Mouse (Mus musculus): ENCODE data around the gene Ak6. TPM values are rescaled to one million over a fixed set of nuclear protein-coding genes. Genes with fewer than 3 reads are reported as not detected.

Gene Ak6
- polyA plus RNA-seq (2012; rRNA removed) = 45.5 and 46.5 TPM in 2 replicates

DNA sequence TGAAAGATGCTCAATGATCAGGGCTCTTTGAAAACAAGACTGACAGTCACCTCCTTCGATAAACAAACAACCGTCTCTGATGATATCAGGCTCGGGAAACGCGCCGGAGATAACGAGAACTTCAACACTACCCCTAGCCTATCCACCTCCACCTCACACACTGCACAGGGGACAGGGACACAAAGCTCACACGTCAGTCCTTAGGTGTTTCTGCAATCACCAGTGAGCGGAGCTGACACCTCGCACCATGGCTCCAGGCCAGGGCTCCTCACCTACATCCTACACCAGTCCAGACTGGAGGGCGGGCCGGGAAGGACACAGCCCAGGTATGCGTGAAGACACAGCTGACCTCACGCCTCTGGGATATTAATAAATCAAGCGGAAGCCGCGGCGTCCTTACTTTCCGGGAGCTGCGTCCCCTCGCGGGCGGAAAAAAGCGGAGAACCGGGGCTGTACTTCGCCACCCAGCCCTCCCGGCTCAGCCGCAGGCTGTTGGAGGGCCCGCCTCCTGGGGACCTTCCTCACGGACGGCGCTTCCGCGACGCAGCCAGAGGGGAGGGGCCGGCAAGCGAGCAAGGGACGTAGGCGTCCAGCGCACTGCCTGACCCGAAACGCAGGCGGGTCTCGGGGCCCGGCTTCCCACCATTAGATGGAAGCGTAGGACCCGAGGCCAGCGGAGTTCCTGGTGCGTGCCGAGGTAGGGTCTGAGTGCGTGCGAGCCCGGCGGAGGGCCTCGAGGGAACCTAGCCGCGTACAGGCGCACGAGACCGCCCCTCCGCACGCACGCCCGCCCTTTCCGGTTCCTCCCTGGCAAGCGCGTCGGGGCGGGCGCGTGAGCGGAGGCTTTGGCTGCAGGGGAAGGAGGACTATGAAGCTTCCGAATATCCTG is at the start of gene Ak6, which contains the start of gene Rad17:
TSS of gene Ak6 (plus strand) at position 430 of the 889 bp plus-strand sequence.
TSS of gene Rad17 (minus strand) at position 502 of the 889 bp plus-strand sequence.
- DNase-seq (ENCODE audit: low read depth, low spot score) = peak; percentile 44
- WGBS = under 1% methylated on average over 73 of the region's 73 CpGs

DNA sequence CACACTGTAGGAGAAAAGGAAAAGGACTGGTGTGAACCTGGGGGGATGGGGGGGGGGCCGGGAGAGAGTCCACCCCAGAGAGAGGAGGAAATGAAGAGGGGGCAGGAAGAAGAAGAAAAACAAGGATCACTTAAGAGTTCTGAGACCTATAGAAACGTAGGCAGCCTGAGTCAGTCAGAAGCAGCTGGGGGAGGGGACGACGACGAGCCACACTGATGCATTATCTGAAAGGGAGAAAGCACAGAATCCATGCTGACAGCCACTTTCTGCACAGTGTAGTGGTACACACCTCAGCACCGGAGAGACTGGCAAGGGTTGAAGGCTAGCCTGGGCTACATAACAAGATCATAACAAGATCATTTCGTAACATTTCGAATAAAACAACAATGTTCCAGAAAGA is 49.7 kb upstream of the Ak6 start:
- DNase-seq (ENCODE audit: low read depth, low spot score) = no peak
- WGBS = 39% methylated on average over 8 of the region's 8 CpGs

DNA sequence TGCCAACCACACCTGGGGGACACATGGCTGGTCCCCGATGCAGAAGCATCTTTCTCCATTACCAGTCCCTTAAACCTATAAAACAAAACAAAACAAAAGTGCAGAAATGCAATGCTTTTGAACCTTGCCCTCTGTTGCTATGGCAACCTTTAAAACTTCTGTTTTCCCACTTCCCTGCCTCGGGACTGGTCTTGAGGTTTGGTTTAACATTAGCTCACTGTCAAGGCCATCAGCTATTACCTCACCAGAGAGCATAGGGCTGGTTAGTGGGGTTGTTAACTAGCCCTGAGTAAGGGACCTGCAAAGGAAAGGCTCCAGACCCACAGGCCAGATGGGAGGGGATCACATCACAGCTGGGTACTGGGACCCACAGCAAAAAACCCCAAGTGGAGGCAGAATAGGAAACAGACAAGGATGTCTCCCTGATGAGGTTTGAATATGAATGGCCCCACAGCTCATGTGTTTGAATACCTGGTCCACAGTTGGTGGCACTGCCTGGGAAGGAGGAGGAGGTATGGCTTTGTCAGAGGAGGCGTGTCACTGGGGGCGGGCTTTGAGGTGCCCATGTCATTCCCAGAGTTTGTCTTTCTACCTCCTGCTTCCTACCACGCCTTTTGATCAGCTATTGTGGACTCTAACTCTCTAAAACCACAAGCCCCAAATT is 48.4 kb upstream of the Ak6 start:
- no peak for DNase-seq (ENCODE audit: low read depth, low spot score)

DNA sequence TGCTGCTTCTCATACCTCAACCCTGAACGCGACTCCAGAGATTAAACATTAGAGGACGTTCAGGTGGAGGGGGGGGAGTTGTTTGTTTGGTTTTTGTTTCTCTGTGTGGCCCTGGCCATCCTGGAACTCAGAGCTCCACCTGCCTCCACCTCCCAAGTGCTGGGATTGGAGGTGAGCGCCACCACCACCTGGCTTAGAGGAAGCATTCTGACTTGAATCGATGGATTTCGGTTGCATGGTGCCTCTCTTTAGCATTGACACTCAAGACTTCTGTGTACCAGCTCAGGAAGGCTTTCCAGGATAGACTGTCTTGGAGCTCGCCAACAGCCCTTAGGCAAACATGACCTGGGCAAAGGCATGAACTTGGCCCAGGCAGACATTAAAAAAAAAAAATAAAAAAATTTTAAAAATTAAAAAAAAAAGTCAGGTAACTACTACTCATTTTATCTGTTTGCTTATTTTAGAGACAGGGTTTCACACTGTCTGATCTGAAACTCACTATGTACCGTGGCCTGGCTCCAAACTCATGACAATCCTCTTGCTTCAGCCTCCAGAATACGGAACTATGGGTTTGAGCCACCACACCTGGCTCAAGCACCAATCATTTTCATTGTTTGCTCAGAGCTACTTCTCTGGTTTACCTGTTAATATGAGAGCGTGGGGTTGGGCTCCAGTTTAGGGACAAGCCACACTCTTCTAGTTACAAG is 47.6 kb upstream of the Ak6 start:
- 88% methylated on average over 10 of the region's 10 CpGs for WGBS
- DNase-seq (ENCODE audit: low read depth, low spot score) = no peak

More for the DNA sequence above, 48.4 kb upstream of the Ak6 start:
- WGBS = 44% methylated on average over 5 of the region's 5 CpGs

DNA sequence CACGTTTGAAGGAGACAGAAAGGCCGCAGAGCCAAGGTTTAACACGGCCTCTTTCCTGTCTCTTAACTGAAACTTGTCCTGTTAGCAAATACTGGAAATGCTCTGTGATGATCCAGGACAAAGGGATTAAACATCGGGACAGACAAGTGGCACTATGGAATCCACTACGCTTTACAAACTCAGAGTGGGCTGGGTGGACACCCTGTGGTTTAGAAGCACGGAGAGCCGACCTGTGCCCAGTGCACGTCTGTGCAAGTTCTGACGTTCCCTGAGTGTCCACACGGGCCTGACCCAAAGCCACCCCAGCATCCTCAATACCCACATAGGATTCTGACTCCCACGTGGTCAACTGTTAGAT is 47.1 kb upstream of the Ak6 start:
- WGBS = 90% methylated on average over 11 of the region's 11 CpGs
- no peak for DNase-seq (ENCODE audit: low read depth, low spot score)

DNA sequence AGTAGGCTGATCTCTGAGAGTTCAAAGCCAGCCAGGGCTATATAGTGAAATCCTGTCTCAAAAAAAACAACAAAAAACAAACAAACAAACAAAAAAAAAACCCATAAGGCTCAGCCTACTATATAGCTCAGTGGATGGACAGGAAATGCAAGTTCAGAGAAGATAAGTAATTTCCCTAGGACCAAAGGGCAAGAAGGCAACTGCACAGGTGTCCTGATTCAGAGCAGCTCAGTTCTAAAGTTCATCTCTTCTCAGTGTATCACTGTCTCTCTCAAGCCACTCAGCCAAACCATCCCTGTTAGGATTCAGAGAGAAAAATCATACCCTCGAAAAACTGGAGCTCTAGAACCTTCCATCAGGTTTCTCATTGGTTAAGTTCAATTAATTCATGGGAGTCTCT is 44.9 kb upstream of the Ak6 start:
- 21% methylated on average over 1 of the region's 1 CpGs for WGBS
- DNase-seq (ENCODE audit: low read depth, low spot score) = no peak

DNA sequence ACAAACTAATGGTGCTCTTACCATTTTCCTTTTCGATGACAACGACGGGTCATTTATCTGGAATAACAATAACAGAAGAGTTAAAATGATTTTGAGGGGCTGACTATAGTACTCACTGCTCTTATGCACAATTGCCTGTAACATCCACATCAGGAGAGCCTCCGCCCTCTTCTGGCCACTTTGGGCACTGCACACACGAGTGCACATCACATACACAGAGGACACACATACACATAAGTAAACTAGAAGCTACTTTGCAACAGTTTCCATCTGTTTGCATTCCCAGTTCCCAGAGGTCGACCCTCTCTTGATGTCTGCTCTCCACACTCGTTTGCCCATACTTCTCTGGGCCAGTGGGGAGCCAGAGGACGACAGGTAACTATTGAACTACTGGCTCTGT is 43.0 kb upstream of the Ak6 start:
- 93% methylated on average over 8 of the region's 8 CpGs for WGBS

DNA sequence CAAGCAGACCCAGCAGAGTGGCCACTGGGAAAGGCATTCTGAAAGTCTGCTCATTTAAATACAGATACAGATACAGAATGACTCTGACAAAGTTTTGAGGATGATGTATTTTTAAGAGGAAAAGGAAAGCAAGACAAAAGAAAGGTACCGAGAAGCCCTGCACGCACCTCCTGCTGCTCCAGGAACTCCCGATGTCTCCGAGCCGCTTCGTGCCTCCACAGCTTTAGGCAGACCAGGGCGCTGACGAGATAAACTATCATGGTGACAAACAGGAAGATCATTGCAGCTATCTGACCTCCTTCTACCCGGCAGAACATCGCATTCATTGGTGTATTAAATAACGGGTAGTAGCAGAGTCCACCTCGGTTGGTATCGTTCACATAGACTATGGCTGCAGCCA is 39.5 kb upstream of the Ak6 start:
- no peak for DNase-seq (ENCODE audit: low read depth, low spot score)
- WGBS = 91% methylated on average over 13 of the region's 13 CpGs

More for the DNA sequence above, 43.0 kb upstream of the Ak6 start:
- DNase-seq (ENCODE audit: low read depth, low spot score) = no peak

DNA sequence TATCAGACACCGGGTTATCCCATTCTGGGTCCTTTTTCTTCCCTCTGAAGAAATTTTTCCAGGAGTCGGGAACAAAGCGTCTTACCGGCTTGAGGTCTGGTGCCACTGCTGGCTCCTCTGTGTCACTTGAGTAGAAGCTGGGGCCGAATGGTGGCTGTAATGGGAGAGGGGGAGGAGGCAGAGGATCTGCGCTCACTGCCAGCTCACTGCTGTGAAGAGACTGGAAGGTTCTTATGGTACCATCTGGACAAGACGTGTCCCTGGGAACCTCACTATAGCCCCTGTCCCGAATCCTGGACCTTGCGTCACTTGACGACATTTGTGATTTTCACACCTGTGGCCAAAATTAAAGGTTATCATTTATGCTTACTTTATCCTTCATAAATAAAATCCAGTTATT is 38.5 kb upstream of the Ak6 start:
- WGBS = 95% methylated on average over 10 of the region's 10 CpGs

DNA sequence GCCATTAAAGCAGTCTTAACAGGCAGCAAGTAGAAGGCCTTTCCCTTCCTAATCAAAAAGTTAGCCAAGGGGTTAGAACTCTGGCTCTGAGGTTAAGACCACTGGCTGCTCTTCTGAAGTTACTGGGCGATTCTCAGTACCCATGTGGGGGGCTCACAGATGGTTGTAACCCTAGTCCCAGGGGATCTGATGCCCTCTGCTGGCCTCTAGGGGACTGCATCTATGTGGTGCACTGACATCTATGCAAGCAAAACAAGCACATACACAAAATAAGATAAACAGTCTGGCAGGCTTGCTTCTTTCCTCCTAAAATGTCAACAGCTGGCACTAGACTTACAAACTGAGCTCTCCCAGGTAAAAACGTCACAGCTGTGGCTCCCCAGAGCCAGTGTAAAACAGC is 37.9 kb upstream of the Ak6 start:
- DNase-seq (ENCODE audit: low read depth, low spot score) = no peak
- 60% methylated on average over 2 of the region's 2 CpGs for WGBS

More for the DNA sequence above, 38.5 kb upstream of the Ak6 start:
- DNase-seq (ENCODE audit: low read depth, low spot score) = no peak

DNA sequence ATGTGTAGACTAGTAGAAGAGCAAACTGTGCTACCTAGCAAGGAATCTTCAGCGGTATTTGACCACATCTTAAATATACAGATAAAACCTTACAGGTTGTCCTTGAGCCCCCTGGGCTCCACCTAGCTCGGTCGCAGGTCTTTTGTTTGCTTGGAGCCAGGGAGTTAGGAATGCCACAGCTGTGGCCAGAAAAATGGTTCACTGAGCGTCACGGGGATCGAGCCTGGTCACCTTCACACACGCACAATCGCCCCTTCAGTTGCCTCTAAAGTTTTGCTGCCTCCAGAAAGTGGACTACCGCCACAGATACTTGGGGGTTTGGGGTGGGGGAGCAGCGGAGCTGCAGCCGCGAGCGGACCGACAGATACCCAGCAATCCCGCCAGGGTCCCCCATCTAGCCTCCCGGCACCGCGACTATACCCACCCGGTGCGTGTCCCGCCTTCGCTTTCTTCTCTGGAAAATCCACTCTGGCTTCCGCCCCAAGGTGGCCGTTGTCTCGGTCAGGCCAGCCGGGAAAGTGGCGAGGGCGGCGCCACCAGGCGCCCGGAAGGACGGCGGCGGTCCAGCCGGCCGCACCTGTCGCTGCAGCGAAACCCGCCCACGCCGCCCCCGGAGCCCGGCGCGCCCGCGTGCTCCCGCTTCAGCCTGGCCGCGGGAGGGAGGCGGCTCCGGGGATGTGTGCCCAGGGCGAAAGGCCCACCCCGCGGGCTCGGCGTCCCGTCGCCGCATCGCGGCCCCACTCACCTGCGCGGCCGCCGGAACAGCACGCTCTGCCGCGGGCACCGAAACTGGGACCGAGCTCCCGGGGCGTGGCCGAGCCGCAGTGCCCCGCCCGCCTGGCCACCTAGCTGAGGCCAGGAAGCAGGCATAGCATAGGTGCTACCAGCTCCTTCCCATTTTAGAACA is 34.3 kb upstream of the Ak6 start, which contains the start of gene Marveld2:
TSS of gene Marveld2 (minus strand) at position 791 of the 907 bp plus-strand sequence.
- 8% methylated on average over 77 of the region's 77 CpGs for WGBS
- no peak for DNase-seq (ENCODE audit: low read depth, low spot score)

DNA sequence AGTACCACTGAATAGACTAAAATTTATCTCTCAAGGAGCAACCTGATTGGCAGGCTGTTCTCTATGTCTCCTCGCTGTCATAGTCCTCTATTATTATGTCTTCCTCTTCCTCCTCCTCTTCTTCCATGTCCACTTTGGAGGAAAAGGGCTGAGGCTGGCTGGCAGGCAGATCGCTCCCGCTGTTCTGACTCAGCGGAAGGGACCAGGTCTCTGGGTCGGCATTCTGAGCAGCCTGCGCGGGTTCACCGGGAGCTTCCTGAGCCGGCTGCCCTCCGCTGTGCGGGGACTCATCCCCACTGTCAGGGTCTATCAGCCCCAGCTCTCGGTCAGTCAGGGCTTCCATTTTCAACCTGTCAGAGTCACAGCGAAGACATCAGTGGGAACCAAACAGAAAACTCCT is 33.2 kb upstream of the Ak6 start:
- WGBS = 89% methylated on average over 13 of the region's 13 CpGs
- no peak for DNase-seq (ENCODE audit: low read depth, low spot score)

DNA sequence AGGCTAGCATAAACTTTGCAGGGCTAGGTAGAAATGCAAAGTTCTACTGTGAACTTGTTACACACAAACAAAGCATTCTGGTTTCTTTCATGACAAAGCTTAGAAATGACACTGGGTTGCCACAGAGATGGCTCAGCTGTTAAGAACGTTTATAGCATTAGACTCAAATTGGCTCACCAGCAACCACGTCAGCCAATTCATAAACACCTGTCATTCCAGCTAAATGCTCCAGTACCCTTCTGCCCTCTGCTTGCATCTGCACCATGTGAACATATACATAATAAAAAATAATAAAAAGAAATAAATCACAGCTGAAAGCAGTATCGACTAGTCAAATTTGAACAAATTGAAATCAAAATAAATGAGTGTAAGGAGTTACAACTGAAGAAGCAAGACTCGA is 28.5 kb upstream of the Ak6 start:
- WGBS = 71% methylated on average over 4 of the region's 4 CpGs
- DNase-seq (ENCODE audit: low read depth, low spot score) = no peak

DNA sequence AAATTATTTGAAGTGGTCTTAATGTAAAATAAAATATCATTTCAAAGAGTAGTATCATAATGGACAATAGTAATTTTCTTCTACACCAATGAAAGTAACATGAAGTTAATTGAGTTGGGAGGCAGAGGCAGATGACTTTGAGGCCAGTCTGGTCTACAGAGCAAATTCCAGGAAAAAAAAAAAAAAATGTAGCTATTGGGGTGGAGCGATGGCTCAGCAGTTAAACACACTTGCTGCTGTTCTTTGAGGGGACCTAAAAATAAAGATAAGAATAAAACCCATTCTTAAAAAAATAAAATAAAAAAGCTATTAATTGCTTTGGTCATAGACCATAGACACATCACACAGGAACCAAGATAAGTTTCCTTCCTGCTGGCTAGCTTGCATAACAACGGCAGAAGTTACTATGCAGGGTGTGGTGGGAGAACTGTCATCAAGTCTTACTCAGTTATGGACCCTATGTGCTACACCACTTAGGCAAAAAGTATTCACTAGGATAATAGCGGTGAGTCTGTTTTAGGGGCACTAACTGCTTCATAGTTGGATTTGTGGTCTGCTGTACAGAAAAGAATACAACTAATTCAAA is 16.6 kb upstream of the Ak6 start:
- DNase-seq (ENCODE audit: low read depth, low spot score) = no peak
- 87% methylated on average over 3 of the region's 3 CpGs for WGBS

DNA sequence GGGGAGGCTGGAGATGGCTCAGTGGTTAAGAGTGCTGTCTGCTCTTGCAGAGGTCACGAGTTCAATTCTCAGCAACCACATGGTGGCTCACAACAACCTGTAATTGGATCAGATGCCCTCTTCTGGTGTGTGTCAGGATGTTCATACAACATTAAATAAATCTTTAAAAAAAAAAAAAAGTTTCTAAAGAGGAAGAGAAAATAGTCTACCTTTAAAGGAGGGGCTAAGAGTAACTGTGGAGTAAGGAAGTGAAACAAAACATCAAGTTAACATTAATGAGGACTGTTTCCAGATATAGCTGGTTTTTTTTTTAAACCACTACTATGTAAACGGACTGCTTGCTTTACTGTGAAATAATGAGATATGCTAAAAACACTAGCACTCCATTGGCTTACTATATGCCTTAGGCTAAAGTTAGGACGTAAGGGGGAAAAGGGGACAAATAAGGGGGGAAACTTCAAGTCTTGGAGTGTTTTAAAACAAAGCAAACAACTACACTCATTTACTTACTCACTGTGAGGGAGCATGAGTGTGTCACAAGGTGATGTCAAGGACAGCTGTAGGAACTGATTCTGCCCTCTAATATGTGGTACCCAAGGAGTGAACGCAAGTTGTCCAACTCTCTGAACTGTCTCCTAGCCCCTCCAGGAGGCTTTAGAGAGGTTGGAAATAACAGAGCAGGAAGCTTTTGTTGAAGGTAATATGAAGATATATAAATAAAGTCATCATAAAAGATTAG is 8.1 kb upstream of the Ak6 start:
- no peak for DNase-seq (ENCODE audit: low read depth, low spot score)
- 80% methylated on average over 4 of the region's 4 CpGs for WGBS

DNA sequence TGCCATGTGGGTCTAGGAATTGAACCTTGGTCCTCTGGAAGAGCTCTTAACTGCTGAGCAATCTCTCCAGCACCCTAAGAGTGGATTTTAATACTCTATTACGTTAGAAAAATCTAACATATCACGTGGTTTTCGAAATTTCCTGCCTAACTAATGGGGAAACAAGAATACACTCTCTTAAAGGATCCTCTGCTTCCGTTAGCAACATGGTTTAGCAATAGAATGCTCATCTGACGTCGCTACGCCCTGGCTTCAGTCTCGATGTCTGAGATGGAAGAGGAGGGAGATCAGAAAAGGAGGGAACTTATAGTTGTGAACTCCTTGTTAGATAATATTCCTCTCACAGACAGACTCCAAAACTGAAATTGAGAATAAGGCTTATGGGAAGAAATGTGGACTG is 2.6 kb upstream of the Ak6 start:
- DNase-seq (ENCODE audit: low read depth, low spot score) = no peak
- WGBS = 94% methylated on average over 8 of the region's 8 CpGs

DNA sequence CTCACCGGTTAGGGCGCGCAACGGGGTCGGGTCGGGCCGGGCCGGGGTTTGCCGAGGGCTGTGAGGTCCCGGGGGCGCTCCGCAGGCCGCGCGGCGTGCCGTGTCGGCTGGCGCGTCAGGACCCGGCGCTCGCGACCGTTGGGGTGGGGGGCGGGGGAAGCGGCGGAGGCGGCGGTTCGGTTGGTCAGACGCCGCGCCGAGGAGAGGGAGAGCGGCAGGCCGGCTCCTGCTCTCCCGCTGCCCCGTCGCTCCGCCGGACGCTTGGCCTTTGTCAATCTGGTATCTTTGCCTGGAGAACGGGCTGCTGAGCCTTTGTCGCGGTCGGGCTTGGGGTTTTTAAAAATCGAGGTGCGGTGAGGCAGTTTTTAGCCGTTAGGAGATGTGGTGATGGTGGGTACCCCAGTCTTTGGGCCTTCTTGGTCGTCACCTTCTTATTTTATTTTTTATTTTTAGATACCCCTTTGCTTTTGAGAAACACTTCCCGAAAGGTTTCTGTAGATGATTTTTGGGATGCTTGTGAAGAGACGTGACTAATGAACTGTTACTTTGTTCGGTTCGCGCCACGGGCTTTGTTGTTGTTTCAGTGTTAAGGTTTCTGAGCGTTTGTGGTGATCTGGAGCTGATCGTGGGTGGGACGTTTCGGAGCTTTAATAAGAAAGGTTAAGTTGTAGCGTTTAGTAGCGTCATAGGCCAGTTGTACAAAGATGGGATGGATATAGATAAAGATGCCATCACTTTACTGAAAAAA is 834 bp downstream of the Ak6 start, which contains the start of gene Taf9:
TSS of gene Taf9 (plus strand) at position 141 of the 748 bp plus-strand sequence.
- DNase-seq (ENCODE audit: low read depth, low spot score) = no peak
- under 1% methylated on average over 63 of the region's 63 CpGs for WGBS

Data from large intestine, adult 2 months (tissue).